Mouse (Mus musculus) gastrocnemius, postnatal 25 days (tissue): ENCODE results near the gene Kprp. TPM values are rescaled to one million over a fixed set of nuclear protein-coding genes. Genes with fewer than 3 reads are reported as not detected.
"Not testable (repeated sequence)": the region's sequence is repeated elsewhere in the genome, so short reads cannot be mapped to it uniquely, and the experiment has no call there.

ENCODE experiments used
- DNase-seq: peaks from one replicate; pipeline ENCODE4 v3.0.0; 2022
- long read RNA-seq, 2 experiments: library from polyadenylated mRNA; stranded (forward); transcript quantifications; one replicate each; pipeline ENCODE4 v2.0.0; 2021
- total RNA-seq, 2 experiments: library from RNA; stranded (reverse); gene quantifications; 1 replicate in 1 of 2; 2 replicates in 1 of 2; pipeline ENCODE4 v1.2.3; 2021

Kprp gene
- not detected for total RNA-seq
- long read RNA-seq, experiment 1: 0 reads
- long read RNA-seq, experiment 2: 0 reads

- DNase-seq: no peak
These were observed at the start of gene Kprp for GRCm38 (mm10) chr3:92827108-92827507. Gene Kprp, minus strand, starts transcription at chr3:92827247.

DNA sequence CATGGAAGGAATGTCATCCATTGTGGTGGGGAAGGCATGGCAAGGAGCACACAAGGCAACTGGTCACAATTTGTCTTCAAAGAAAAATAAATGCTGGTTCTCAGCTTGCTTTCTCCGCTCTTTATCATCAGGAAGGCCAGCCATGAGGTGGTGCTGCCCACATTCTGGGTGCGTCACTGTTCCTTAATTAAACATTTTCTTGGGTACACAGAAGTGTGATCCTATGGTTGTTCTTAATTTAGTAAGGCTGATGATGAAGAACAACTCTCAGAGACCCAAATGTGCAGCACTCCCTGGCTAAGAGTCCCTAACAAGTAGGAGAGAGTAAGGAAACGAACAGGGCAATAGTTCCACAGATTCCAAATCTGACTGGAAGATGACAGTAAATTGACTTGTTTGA lies 47.1 kb upstream of the Kprp start:
- no peak for DNase-seq

DNA sequence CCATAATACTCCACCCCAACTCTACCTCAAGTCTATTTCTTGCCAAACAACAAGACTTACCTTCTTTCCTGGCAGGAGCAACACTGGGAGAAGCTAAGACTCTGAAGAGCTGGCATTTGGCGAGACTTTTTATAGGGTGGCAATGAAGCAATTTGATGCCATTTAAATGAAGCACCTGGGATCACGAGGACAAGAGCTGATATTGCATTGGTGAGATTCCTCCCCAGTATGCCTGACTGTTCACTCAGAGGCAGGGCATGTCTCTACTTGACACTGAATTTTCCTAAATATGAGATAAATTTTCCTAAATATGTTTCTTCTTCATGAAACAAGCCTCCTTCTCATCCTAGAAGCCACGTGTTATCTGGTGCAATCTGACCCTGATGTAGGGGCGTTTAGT lies 43.1 kb upstream of the Kprp start, which contains the start of gene 2310050C09Rik:
TSS of gene 2310050C09Rik (minus strand) at position 101 of the 400 bp plus-strand sequence.
- no peak for DNase-seq

- DNase-seq: no peak
These were observed 24.1 kb upstream of the Kprp start, which contains the start of gene Lce1l for GRCm38 (mm10) chr3:92851186-92851585. Gene Lce1l, minus strand, starts transcription at chr3:92851286.

DNA sequence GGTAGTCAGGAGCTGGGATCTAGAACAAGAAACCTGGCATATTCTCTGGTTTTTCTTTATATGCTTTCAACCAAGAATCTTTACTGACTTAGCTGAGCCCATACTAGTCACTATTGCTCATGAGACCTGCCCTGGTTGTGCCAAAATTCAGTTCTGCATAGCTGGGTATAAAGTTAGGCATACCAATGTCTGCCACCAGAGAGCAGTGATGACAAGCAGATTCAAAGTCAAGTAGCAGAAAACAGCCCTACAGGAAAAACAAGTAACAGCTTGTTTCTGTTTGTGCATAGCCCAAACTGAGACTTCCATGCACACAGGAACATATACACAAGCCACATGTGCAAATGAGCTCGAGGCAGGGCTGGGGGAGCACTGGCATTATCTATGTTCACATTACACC lies 1.2 kb downstream of the Kprp start:
- no peak for DNase-seq

GRCm38 (mm10) chr3:92816036-92816435 lies 11.0 kb downstream of the Kprp start:
- not testable (repeated sequence) for DNase-seq

GRCm38 (mm10) chr3:92815581-92815980 lies 11.5 kb downstream of the Kprp start:
- no peak for DNase-seq

DNA sequence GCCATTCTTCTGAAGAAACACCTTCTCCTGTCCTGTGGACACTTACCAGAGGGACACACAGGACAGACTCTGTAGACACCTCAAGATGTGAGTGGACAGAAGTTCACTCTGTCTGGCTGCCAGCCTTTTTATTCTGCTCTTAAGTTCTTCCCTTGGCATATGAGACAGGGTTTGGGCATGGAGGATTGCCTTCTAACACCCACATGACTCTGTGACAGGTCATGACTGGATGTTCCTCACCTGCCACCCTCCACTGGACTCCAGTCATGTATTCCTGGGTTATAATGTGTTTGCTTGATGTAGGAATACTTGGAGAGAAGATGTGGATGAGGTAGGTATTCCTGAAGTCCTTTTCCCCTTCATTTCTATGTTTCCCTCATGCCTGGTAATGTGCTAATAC lies 19.3 kb downstream of the Kprp start, which contains the start of gene Lce1k:
TSS of gene Lce1k (minus strand) at position 101 of the 400 bp plus-strand sequence.
- no peak for DNase-seq

- DNase-seq: no peak
These were observed 36.6 kb downstream of the Kprp start, which contains the start of gene Lce1j for GRCm38 (mm10) chr3:92790414-92790813. Gene Lce1j, minus strand, starts transcription at chr3:92790514.

- no peak for DNase-seq
These were observed 48.2 kb downstream of the Kprp start, which contains the start of gene Lce1i for GRCm38 (mm10) chr3:92778799-92779198. Gene Lce1i, minus strand, starts transcription at chr3:92778899.

Other genes starting within 250 kb of the Kprp start
- gene Smcp, start 238.2 kb downstream of the Kprp start, total RNA-seq: not detected
- gene 2210017I01Rik, start 219.8 kb downstream of the Kprp start, total RNA-seq: not detected
- gene Lce6a, start 205.6 kb downstream of the Kprp start, total RNA-seq: not detected
- not detected for gene Lce1a1, start 178.9 kb downstream of the Kprp start, total RNA-seq
- not detected for gene Lce1b, start 170.3 kb downstream of the Kprp start, total RNA-seq
- gene Lce1a2, start 156.9 kb downstream of the Kprp start, total RNA-seq: not detected
- not detected for gene Lce1c, start 148.0 kb downstream of the Kprp start, total RNA-seq
- not detected for gene Lce1d, start 140.0 kb downstream of the Kprp start, total RNA-seq
- gene Lce1e, start 118.2 kb downstream of the Kprp start, total RNA-seq: not detected
- not detected for gene Lce1f, start 106.9 kb downstream of the Kprp start, total RNA-seq
- gene Gm38119, start 88.2 kb downstream of the Kprp start, total RNA-seq: not detected
- not detected for gene Lce1g, start 74.9 kb downstream of the Kprp start, total RNA-seq
- not detected for gene Lce1h, start 62.2 kb downstream of the Kprp start, total RNA-seq
- gene Lce1i, start 48.3 kb downstream of the Kprp start, total RNA-seq: not detected
- gene Lce1j, start 36.7 kb downstream of the Kprp start, total RNA-seq: not detected
- gene Lce1k, start 19.4 kb downstream of the Kprp start, total RNA-seq: not detected
- not detected for gene Lce1l, start 24.0 kb upstream of the Kprp start, total RNA-seq
- gene 2310050C09Rik, start 43.0 kb upstream of the Kprp start, total RNA-seq: not detected
- not detected for gene Lce3a, start 99.0 kb upstream of the Kprp start, total RNA-seq
- not detected for gene Lce3b, start 105.7 kb upstream of the Kprp start, total RNA-seq
- gene Lce3c, start 117.2 kb upstream of the Kprp start, total RNA-seq: not detected
- not detected for gene Lce3d, start 130.1 kb upstream of the Kprp start, total RNA-seq
- not detected for gene Lce3e, start 139.8 kb upstream of the Kprp start, total RNA-seq
- gene Lce3f, start 165.0 kb upstream of the Kprp start, total RNA-seq: not detected
- gene Crct1, start 188.4 kb upstream of the Kprp start, total RNA-seq: not detected
- not detected for gene Lce1m, start 191.8 kb upstream of the Kprp start, total RNA-seq
- gene Gm4858, start 241.6 kb upstream of the Kprp start, total RNA-seq: not detected